In genomic region chr17:79661387-79661786, GRCm38 (mm10) we compare ENCODE assay signal across 9 mouse cellular contexts. TPM values are rescaled to one million over a fixed set of nuclear protein-coding genes. Genes with fewer than 3 reads are reported as not detected.
A peak's percentile ranks its signal among the peaks of the same experiment; 100 is the strongest.
DNase-seq lines count a peak whose midpoint lies in the region; ATAC-seq and TF ChIP-seq lines count a peak whose summit lies in the region.
"Had no signal": no experiment of that assay in that cellular context is flagged by ENCODE, and none has a peak within 500 bp of the region (broad histone marks: within the 10 kb centered on the region; RNA-seq: fewer than 3 reads in every experiment).

No protein-coding gene starts in this region.

- no peaks in the 10 kb centered on the region for H3K27me3 ChIP-seq in intestine, postnatal 0 days (replicated peaks; ENCODE audit: control insufficient read depth, insufficient read depth, low read length)
- H3K27me3 ChIP-seq in intestine, embryonic 15.5 days (replicated peaks), result no peaks in the 10 kb centered on the region
- no peaks in the 10 kb centered on the region for H3K27me3 ChIP-seq in limb, embryonic 10.5 days (ENCODE audit: low read depth, poor library complexity, severe bottlenecking)

- no peaks in the 10 kb centered on the region for H3K4me1 ChIP-seq in intestine, postnatal 0 days (replicated peaks; ENCODE audit: control insufficient read depth, insufficient read depth, low read length)
- no peaks in the 10 kb centered on the region for H3K4me1 ChIP-seq in intestine, embryonic 15.5 days (replicated peaks)
- no peaks in the 10 kb centered on the region for H3K4me1 ChIP-seq in limb, embryonic 10.5 days

- 42% methylated on average over 7 of the region's 7 CpGs for WGBS in intestine, postnatal 0 days
- 44% methylated on average over 7 of the region's 7 CpGs for WGBS in intestine, embryonic 15.5 days
- 52% methylated on average over 7 of the region's 7 CpGs for WGBS in limb, embryonic 10.5 days

- no peak overlapping the region for H3K27ac ChIP-seq in intestine, postnatal 0 days (ENCODE audit: low read depth, low read length)
- no peak overlapping the region for H3K27ac ChIP-seq in intestine, embryonic 15.5 days
- H3K27ac ChIP-seq in limb, embryonic 10.5 days, result no peak overlapping the region

- no peak overlapping the region for H3K4me3 ChIP-seq in intestine, postnatal 0 days (ENCODE audit: low read depth, low read length)
- no peak overlapping the region for H3K4me3 ChIP-seq in intestine, embryonic 15.5 days (replicated peaks)
- no peak overlapping the region for H3K4me3 ChIP-seq in limb, embryonic 10.5 days
- H3K4me3 ChIP-seq: erythroblast, embryonic 14.5 days had no signal

- peak; percentile 28 for DNase-seq in adrenal gland, adult 8-10 months
- peak; percentile 59 for DNase-seq in embryo, embryonic 9.5 days (ENCODE audit: extremely low spot score)
- DNase-seq in induced T-regulatory cell, adult 2 months (ENCODE audit: low read depth), result peak; percentile 73
- peak; percentile 76 for DNase-seq in limb, embryonic 10.5 days (ENCODE audit: low spot score)
- DNase-seq in ovary, postnatal 14 days (ENCODE audit: low spot score), result peak; percentile 62
- DNase-seq in thymus, postnatal 4 days, result peak; percentile 86

- no peaks in the 10 kb centered on the region for H3K36me3 ChIP-seq in intestine, postnatal 0 days (ENCODE audit: control insufficient read depth, insufficient read depth)
- H3K36me3 ChIP-seq in intestine, embryonic 15.5 days, result no peaks in the 10 kb centered on the region
- no peaks in the 10 kb centered on the region for H3K36me3 ChIP-seq in limb, embryonic 10.5 days

- ATAC-seq in intestine, postnatal 0 days, result no peak
- no peak for ATAC-seq in intestine, embryonic 15.5 days

- no peak overlapping the region for H3K4me2 ChIP-seq in intestine, postnatal 0 days (replicated peaks; ENCODE audit: low read depth)
- H3K4me2 ChIP-seq in intestine, embryonic 15.5 days (replicated peaks), result no peak overlapping the region

- TF ChIP-seq CTCF in intestine, postnatal 0 days (IDR thresholded peaks at IDR 0.05; ENCODE audit: low read depth), result peak; percentile 84

- no peak overlapping the region for H3K9ac ChIP-seq in intestine, postnatal 0 days (ENCODE audit: low read depth, low read length)
- no peak overlapping the region for H3K9ac ChIP-seq in intestine, embryonic 15.5 days

- no peaks in the 10 kb centered on the region for H3K9me3 ChIP-seq in intestine, postnatal 0 days (ENCODE audit: control insufficient read depth)
- H3K9me3 ChIP-seq in intestine, embryonic 15.5 days, result no peaks in the 10 kb centered on the region
- no peaks in the 10 kb centered on the region for H3K9me3 ChIP-seq in limb, embryonic 10.5 days (replicated peaks)

RNA-seq across cellular contexts. Expression of gene Rmdn2, which starts 49.7 kb away (rescaled TPM):
- 13.4 and 14.1 TPM in 2 replicates for polyA plus RNA-seq in intestine, postnatal 0 days (2015; fragmentation: Nextera tagmentation; extraction: Ambion mirVana)
- polyA plus RNA-seq in intestine, embryonic 15.5 days (2015; fragmentation: Nextera tagmentation; extraction: Ambion mirVana), result 9.7 and 10.2 TPM in 2 replicates
- 100 to 1,000 TPM; 347 to 537 (median 455) TPM for total RNA-seq in adrenal gland, adult 8-10 months (2022)
- polyA plus RNA-seq in limb, embryonic 10.5 days (2016; fragmentation: Nextera tagmentation; extraction: Ambion mirVana), result 7.2 and 10.0 TPM in 2 replicates

RNA-seq across cellular contexts. Expression of gene Cyp1b1, which starts 53.5 kb away (rescaled TPM):
- 3.7 and 4.4 TPM in 2 replicates for polyA plus RNA-seq in intestine, postnatal 0 days (2015; fragmentation: Nextera tagmentation; extraction: Ambion mirVana)
- polyA plus RNA-seq in intestine, embryonic 15.5 days (2015; fragmentation: Nextera tagmentation; extraction: Ambion mirVana), result 8.5 and 8.6 TPM in 2 replicates
- 10 to 100 TPM; 35.6 to 48.3 (median 38.9) TPM for total RNA-seq in adrenal gland, adult 8-10 months (2022)
- polyA plus RNA-seq in limb, embryonic 10.5 days (2016; fragmentation: Nextera tagmentation; extraction: Ambion mirVana), result 5.0 and 7.5 TPM in 2 replicates
- polyA plus RNA-seq: erythroblast, embryonic 14.5 days had no signal

Comparison
In these comparisons a context has a peak if more than half of its experiments do, and no peak if none do; other contexts are left out.
1. DNase-seq: peak in every context shown above with its lines; median percentile 86 in thymus, postnatal 4 days; 76 in limb, embryonic 10.5 days; 73 in induced T-regulatory cell, adult 2 months; 62 in ovary, postnatal 14 days; 59 in embryo, embryonic 9.5 days; 28 in adrenal gland, adult 8-10 months.